Mouse (Mus musculus) C3H10T1/2 (cell line): ENCODE data around the gene Taf6. TPM values are rescaled to one million over a fixed set of nuclear protein-coding genes. Genes with fewer than 3 reads are reported as not detected.

Experiments used
- polyA plus RNA-seq, 2 experiments: library from polyadenylated mRNA; unstranded; fragments of >200 nt; fragmentation: generic; extraction: Trizol; gene quantifications; one replicate each; pipeline ENCODE4 v1.2.1; 2012; ENCODE audit warnings: missing spikeins in 2 of 2

Taf6 gene
- 10 to 100 TPM; 25.1 to 32.8 TPM for polyA plus RNA-seq

GRCm38 (mm10) chr5:138186950-138187638 is at the start of gene Taf6, which contains the start of gene Cnpy4:
TSS of gene Taf6 (minus strand) at chr5:138187451.
TSS of gene Cnpy4 (plus strand) at chr5:138187485.

GRCm38 (mm10) chr5:138225700-138226099 is 38.4 kb upstream of the Taf6 start, which contains the start of gene Nxpe5:
TSS of gene Nxpe5 (plus strand) at chr5:138225898.

GRCm38 (mm10) chr5:138193771-138194727 is 6.8 kb upstream of the Taf6 start, which contains the start of gene Mblac1:
TSS of gene Mblac1 (plus strand) at chr5:138194314.

GRCm38 (mm10) chr5:138171695-138172491 is 15.4 kb downstream of the Taf6 start, which contains the start of the genes Ap4m1 and Mcm7:
TSS of gene Ap4m1 (plus strand) at chr5:138172002.
TSS of gene Mcm7 (minus strand) at chr5:138172422.

GRCm38 (mm10) chr5:138160842-138161665 is 26.2 kb downstream of the Taf6 start, which contains the start of gene Cops6:
TSS of gene Cops6 (plus strand) at chr5:138161071.

GRCm38 (mm10) chr5:138155443-138155976 is 31.7 kb downstream of the Taf6 start, which contains the start of gene Zfp113:
TSS of gene Zfp113 (minus strand) at chr5:138155744.

Other genes with a start within 250 kb of the Taf6 start
- gene Gjc3, start 224.4 kb downstream of the Taf6 start, polyA plus RNA-seq: under 1 TPM in 1 of 2 experiments, not detected in 1; 0.01 TPM
- gene Azgp1, start 205.9 kb downstream of the Taf6 start, polyA plus RNA-seq: not detected
- not detected for gene Smok3a, start 166.2 kb downstream of the Taf6 start, polyA plus RNA-seq
- not detected for gene Smok3b, start 166.0 kb downstream of the Taf6 start, polyA plus RNA-seq
- not detected for gene Smok3c, start 134.3 kb downstream of the Taf6 start, polyA plus RNA-seq
- 1 to 10 TPM in 1 of 2 experiments, under 1 TPM in 1; 0.23 to 4.5 TPM for gene Zkscan1, start 102.4 kb downstream of the Taf6 start, polyA plus RNA-seq
- gene Zscan21, start 70.5 kb downstream of the Taf6 start, polyA plus RNA-seq: 10 to 100 TPM in 1 of 2 experiments, 1 to 10 TPM in 1; 1.8 to 19.0 TPM
- 1 to 10 TPM in 1 of 2 experiments, under 1 TPM in 1; 0.56 to 3.5 TPM for gene Zfp113, start 31.7 kb downstream of the Taf6 start, polyA plus RNA-seq
- 100 to 1,000 TPM; 170 to 230 TPM for gene Cops6, start 26.4 kb downstream of the Taf6 start, polyA plus RNA-seq
- gene Ap4m1, start 15.4 kb downstream of the Taf6 start, polyA plus RNA-seq: 10 to 100 TPM in 1 of 2 experiments, 1 to 10 TPM in 1; 6.1 to 21.4 TPM
- gene Mcm7, start 15.0 kb downstream of the Taf6 start, polyA plus RNA-seq: 100 to 1,000 TPM in 1 of 2 experiments, 10 to 100 TPM in 1; 61.2 to 191 TPM
- gene Cnpy4, start within 50 bp of the Taf6 start, polyA plus RNA-seq: 10 to 100 TPM in 1 of 2 experiments, 1 to 10 TPM in 1; 3.2 to 41.2 TPM
- 1 to 10 TPM in 1 of 2 experiments, under 1 TPM in 1; 0.83 to 3.0 TPM for gene Mblac1, start 6.9 kb upstream of the Taf6 start, polyA plus RNA-seq
- gene Nxpe5, start 38.4 kb upstream of the Taf6 start, polyA plus RNA-seq: not detected
- 100 to 1,000 TPM in 1 of 2 experiments, 10 to 100 TPM in 1; 81.8 to 128 TPM for gene Lamtor4, start 68.0 kb upstream of the Taf6 start, polyA plus RNA-seq
- 10 to 100 TPM in 1 of 2 experiments, 1 to 10 TPM in 1; 2.6 to 12.4 TPM for gene BC037034, start 76.6 kb upstream of the Taf6 start, polyA plus RNA-seq
- under 1 TPM in 1 of 2 experiments, not detected in 1; 0.60 TPM for gene Gal3st4, start 85.4 kb upstream of the Taf6 start, polyA plus RNA-seq
- under 1 TPM in 1 of 2 experiments, not detected in 1; 0.01 TPM for gene Gm43720, start 92.5 kb upstream of the Taf6 start, polyA plus RNA-seq
- gene Gpc2, start 92.6 kb upstream of the Taf6 start, polyA plus RNA-seq: not detected
- gene Stag3, start 92.8 kb upstream of the Taf6 start, polyA plus RNA-seq: under 1 TPM in 1 of 2 experiments, not detected in 1; 0.04 TPM
- not detected for gene Pvrig, start 154.5 kb upstream of the Taf6 start, polyA plus RNA-seq